Comparison of ENCODE assay signal across 19 mouse cellular contexts in genomic region chr11:36663571-36663970, GRCm38 (mm10).
"Had no signal": no experiment of that assay in that cellular context is flagged by ENCODE, and none has a peak within 500 bp of the region (broad histone marks: within the 10 kb centered on the region; RNA-seq: fewer than 3 reads in every experiment).

No protein-coding gene starts in this region.

- H3K4me3 ChIP-seq: limb, embryonic 12.5 days; limb, embryonic 15.5 days; neural tube, embryonic 12.5 days; neural tube, embryonic 15.5 days; stomach, embryonic 15.5 days had no signal

- H3K27ac ChIP-seq: limb, embryonic 12.5 days; limb, embryonic 15.5 days; liver, embryonic 14.5 days; macrophage; neural tube, embryonic 12.5 days; neural tube, embryonic 15.5 days; stomach, embryonic 15.5 days had no signal

- H3K36me3 ChIP-seq: limb, embryonic 12.5 days; limb, embryonic 15.5 days; neural tube, embryonic 12.5 days; neural tube, embryonic 15.5 days; stomach, embryonic 15.5 days had no signal

- H3K9me3 ChIP-seq: limb, embryonic 12.5 days; limb, embryonic 15.5 days; neural tube, embryonic 12.5 days; neural tube, embryonic 15.5 days; stomach, embryonic 15.5 days had no signal

- H3K4me1 ChIP-seq: limb, embryonic 12.5 days; limb, embryonic 15.5 days; stomach, embryonic 15.5 days had no signal

- DNase-seq: kidney, adult 18-20 months; kidney, adult 9 months; kidney, postnatal 14 days; kidney, postnatal 4 days; left cerebral cortex, postnatal 4 days; liver, postnatal 0 days; lung, embryonic 14.5 days; right cerebral cortex, postnatal 25 days; spleen, adult 18-20 months; thymus, postnatal 25 days had no signal

- ATAC-seq: liver, postnatal 0 days; lung, postnatal 0 days had no signal

- H3K4me2 ChIP-seq: limb, embryonic 12.5 days; limb, embryonic 15.5 days; liver, embryonic 11.5 days; lung, embryonic 14.5 days; neural tube, embryonic 12.5 days; neural tube, embryonic 15.5 days; stomach, embryonic 15.5 days had no signal

- H3K9ac ChIP-seq: limb, embryonic 12.5 days; limb, embryonic 15.5 days; liver, embryonic 14.5 days; liver, postnatal 0 days; lung, embryonic 14.5 days; neural tube, embryonic 12.5 days; neural tube, embryonic 15.5 days; stomach, embryonic 15.5 days had no signal

- H3K27me3 ChIP-seq: limb, embryonic 12.5 days; limb, embryonic 15.5 days; neural tube, embryonic 12.5 days; neural tube, embryonic 15.5 days; stomach, embryonic 15.5 days had no signal
